Mouse (Mus musculus) limb, embryonic 14.5 days (tissue): ENCODE measurements around the gene Cdca8. TPM values are rescaled to one million over a fixed set of nuclear protein-coding genes. Genes with fewer than 3 reads are reported as not detected.
A peak's percentile ranks its signal among the peaks of the same experiment; 100 is the strongest.

ENCODE experiments used
- ATAC-seq: fragments of 200-750 bp; cut with Nextera tagmentation; 2 replicates; pipeline ENCODE4 v1.8.0; 2017; ENCODE audit warnings: low read depth, moderate number of reproducible peaks, moderate TSS enrichment; ENCODE audit not compliant: low FRiP score
- DNase-seq: peaks from one replicate; pipeline ENCODE4 v3.0.0-alpha.2; 2015; ENCODE audit warnings: low spot score
- H3K27ac ChIP-seq: fragments of 300-500 bp; sonication (generic); replicated peaks from 2 replicates; pipeline ENCODE4 v1.5.1; 2014; ENCODE audit warnings: low read depth, mild to moderate bottlenecking, low read length, moderate library complexity, mixed read lengths
- H3K27me3 ChIP-seq: fragments of 300-500 bp; sonication (generic); 2 replicates; pipeline ENCODE4 v1.6.1; 2014; ENCODE audit warnings: low read length, mixed read lengths; ENCODE audit not compliant: control insufficient read depth, insufficient read depth
- H3K36me3 ChIP-seq: fragments of 300-500 bp; sonication (generic); 2 replicates; pipeline ENCODE4 v1.6.1; 2014; ENCODE audit warnings: mild to moderate bottlenecking, low read length, moderate library complexity, mixed read lengths; ENCODE audit not compliant: control insufficient read depth, insufficient read depth
- H3K4me1 ChIP-seq: fragments of 300-500 bp; sonication (generic); 2 replicates; pipeline ENCODE4 v1.6.1; 2014; ENCODE audit warnings: antibody characterized with exemption, low read length, mixed read lengths; ENCODE audit not compliant: control insufficient read depth, insufficient read depth
- H3K4me2 ChIP-seq: fragments of 300-500 bp; sonication (generic); replicated peaks from 2 replicates; pipeline ENCODE4 v1.6.1; 2014; ENCODE audit warnings: low read depth, mild to moderate bottlenecking, low read length, moderate library complexity; ENCODE audit not compliant: severe bottlenecking
- H3K4me3 ChIP-seq: fragments of 300-500 bp; sonication (generic); replicated peaks from 2 replicates; pipeline ENCODE4 v1.5.1; 2014; ENCODE audit warnings: low read length
- H3K9ac ChIP-seq: fragments of 300-500 bp; sonication (generic); 2 replicates; pipeline ENCODE4 v1.6.1; 2014; ENCODE audit warnings: mild to moderate bottlenecking, low read depth, low read length, moderate library complexity; ENCODE audit not compliant: severe bottlenecking
- H3K9me3 ChIP-seq: fragments of 300-500 bp; sonication (generic); 2 replicates; pipeline ENCODE4 v1.6.1; 2016; ENCODE audit warnings: low read length; ENCODE audit not compliant: control insufficient read depth
- POLR2A ChIP-seq: fragments of 200-500 bp; IDR thresholded peaks from 2 replicates; pipeline ENCODE4 v1.8.0; 2012; ENCODE audit warnings: inconsistent platforms, mild to moderate bottlenecking, moderate library complexity, borderline replicate concordance; ENCODE audit not compliant: insufficient read depth, insufficient read length; ENCODE audit errors: extremely low read depth
- WGBS: fragments of 180-500 bp; shearing (Covaris S2); extraction: QIAGEN DNeasy Blood & Tissue Kit; methylation state at CpG from one replicate; pipeline ENCODE4 v1.1.7; 2014; 5-methylcytosine and 5-hydroxymethylcytosine counted together
- polyA plus RNA-seq, 2 experiments: library from polyadenylated mRNA; depleted of rRNA in 1 of 2; stranded (reverse) in 1 of 2; unstranded in 1 of 2; fragments of >200 nt; fragmentation: Nextera tagmentation in 1 of 2; extraction: Ambion mirVana in 1 of 2; gene quantifications; 2 replicates each; pipeline versions ENCODE4 v1.2.1 to v1.2.3; 2012 to 2014

The Cdca8 gene
- polyA plus RNA-seq, 2 experiments, result 70.0 to 90.1 TPM

DNA sequence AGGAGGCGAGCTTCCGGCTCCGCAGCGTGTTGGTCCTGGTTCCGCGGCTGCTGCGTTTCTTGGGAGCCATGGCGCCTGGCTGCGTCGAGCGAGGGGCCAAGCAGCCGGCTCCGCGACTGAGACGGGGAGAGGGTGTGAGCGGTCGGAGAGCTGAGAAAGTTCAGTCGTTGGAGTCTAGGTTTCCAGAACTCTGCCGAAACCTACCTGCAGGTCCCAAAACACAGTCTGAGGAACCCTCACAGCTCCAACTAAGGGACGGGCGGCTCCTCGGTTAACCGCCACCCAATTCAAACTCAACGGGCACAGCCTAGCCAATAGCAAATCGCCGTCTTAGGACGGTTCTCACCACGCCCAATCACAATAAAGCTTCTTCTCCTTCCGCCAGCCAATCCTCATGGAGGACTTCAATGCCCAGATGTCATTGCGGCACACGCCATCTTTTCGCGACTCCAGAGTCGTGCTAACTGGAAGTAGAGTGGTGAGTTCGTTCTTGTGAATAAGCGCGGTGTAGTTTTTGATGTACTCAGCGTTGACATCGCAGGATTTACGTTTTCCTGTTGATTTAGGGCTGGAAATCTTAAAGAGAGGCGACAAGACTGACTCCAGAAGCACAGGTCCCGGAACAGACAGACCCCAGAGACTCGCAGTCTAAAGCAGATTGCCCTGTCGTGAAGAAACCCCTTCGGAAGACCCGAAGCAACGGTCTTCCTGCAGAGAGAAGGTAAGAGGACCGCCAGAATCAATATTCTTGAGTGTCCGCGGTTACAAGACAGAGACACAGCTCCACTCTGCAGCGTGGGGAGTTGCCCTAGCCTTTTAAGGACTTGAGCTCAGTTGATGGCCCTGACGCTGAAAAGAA is 2.3 kb downstream of the Cdca8 start, which contains the start of gene 9930104L06Rik:
9930104L06Rik (plus strand) TSS at position 436 of the 859 bp plus-strand sequence.
- no peaks in the 10 kb centered on the region for H3K9me3 ChIP-seq
- peak within 1 kb of the TSS; percentile 77 for H3K4me3 ChIP-seq
- H3K9ac ChIP-seq, result peak within 1 kb of the TSS; percentile 66
- peaks cover 19% of the 10 kb centered on the region; the same call in 1 of the 2 replicates for H3K36me3 ChIP-seq
- peak; percentile 32; the same call in 1 of the 2 replicates for TF ChIP-seq POLR2A
- H3K4me2 ChIP-seq, result peak within 1 kb of the TSS; percentile 70
- peaks cover 10% of the 10 kb centered on the region for H3K4me1 ChIP-seq
- under 1% methylated on average over 52 of the region's 52 CpGs for WGBS
- ATAC-seq, result peak; percentile 100
- no peaks in the 10 kb centered on the region for H3K27me3 ChIP-seq
- no peak within 1 kb of the TSS for H3K27ac ChIP-seq
- peak; percentile 99 for DNase-seq

DNA sequence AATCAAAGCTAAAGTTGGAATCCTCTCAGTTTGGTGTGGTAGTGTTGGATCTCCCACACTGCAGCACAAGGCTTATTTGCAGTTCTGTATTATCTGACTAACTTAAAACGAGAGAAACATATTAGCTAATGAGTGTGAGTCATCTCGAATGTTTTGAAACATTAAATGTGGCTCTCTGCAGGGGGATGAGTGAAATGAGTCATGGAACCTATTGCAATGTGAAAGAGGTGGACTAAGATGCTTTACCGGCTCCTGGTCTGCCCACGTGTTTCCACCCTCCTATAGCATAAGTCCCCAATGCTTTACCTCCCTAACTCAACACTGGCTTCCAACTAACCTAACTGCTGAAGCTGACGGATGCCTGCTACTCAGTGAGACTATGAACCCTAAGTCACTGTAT is 11.0 kb downstream of the Cdca8 start:
- WGBS, result 89% methylated on average over 5 of the region's 5 CpGs
- ATAC-seq (no peak), DNase-seq (no peak)
- no peak overlapping the region for H3K4me3 ChIP-seq
- H3K36me3 ChIP-seq, result peaks cover 76% of the 10 kb centered on the region
- H3K27ac ChIP-seq, result no peak overlapping the region
- no peaks in the 10 kb centered on the region for H3K4me1 ChIP-seq
- no peak for TF ChIP-seq POLR2A
- H3K27me3 ChIP-seq, result no peaks in the 10 kb centered on the region
- H3K9me3 ChIP-seq, result no peaks in the 10 kb centered on the region
- no peak overlapping the region for H3K9ac ChIP-seq
- no peak overlapping the region for H3K4me2 ChIP-seq

DNA sequence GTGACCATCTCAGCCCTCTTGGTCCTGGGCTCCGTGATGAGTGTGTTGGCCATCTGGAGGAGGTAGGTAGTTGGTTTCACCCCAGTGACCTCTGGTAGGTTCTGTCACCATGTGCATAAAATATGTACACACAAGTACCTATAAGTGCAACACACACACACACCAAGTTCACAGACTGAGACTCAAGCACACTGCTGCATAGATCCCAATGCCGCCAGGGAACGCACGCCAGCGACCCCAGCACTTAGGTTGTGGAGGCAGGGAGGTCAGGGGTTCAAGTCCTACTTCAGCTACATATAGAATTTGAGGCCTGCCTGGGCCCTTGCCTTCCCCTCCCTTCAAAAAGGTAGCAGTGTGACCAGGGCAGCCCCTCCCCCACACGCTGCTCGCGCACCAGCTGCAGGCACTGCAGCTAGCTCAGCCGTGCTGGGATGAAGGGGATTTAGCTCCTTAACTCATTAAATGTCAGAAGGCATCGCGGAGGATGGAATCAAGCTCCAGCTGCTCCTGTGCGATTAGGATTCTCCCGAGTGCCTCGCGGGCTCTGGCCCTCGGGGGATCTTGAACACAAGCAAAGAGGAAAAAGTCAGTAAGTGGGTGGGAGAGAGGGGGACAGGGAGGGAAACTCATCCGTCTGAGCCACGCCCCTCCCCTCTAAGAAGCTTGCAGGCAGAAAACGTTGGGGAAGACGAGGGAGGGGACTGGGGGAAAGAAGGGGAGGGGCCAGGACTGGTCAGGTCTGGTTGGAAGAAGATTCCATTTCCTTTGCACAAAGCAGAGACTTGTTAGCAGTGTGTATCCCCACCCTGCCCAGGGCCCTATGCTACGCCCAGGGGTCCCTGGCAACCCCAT is 32.9 kb downstream of the Cdca8 start:
- H3K27me3 ChIP-seq, result no peaks in the 10 kb centered on the region
- TF ChIP-seq POLR2A, result no peak
- H3K27ac ChIP-seq, result no peak overlapping the region
- H3K4me2 ChIP-seq, result peak overlapping the region; percentile 39
- H3K9ac ChIP-seq, result peak overlapping the region; percentile 22
- no peaks in the 10 kb centered on the region for H3K36me3 ChIP-seq
- peak; percentile 79 for ATAC-seq
- peaks cover 9% of the 10 kb centered on the region; the same call in 1 of the 2 replicates for H3K4me1 ChIP-seq
- H3K4me3 ChIP-seq, result peak overlapping the region; percentile 18; the same call in 1 of the 2 replicates
- WGBS, result 8% methylated on average over 21 of the region's 21 CpGs
- DNase-seq, result peak; percentile 33
- no peaks in the 10 kb centered on the region for H3K9me3 ChIP-seq

- WGBS, result 66% methylated on average over 4 of the region's 4 CpGs
- Histone ChIP-seq H3K27ac (no peak overlapping the region), H3K9ac (no peak overlapping the region), H3K9me3 (no peaks in the 10 kb centered on the region), H3K4me1 (peaks cover 9% of the 10 kb centered on the region; the same call in 1 of the 2 replicates), H3K4me2 (no peak overlapping the region), H3K4me3 (no peak overlapping the region), H3K27me3 (no peaks in the 10 kb centered on the region), H3K36me3 (no peaks in the 10 kb centered on the region)
- DNase-seq, result no peak
- ATAC-seq, result no peak
- TF ChIP-seq POLR2A, result no peak
Observed at GRCm38 (mm10) chr4:124905417-124905816, 33.7 kb downstream of the Cdca8 start.

DNA sequence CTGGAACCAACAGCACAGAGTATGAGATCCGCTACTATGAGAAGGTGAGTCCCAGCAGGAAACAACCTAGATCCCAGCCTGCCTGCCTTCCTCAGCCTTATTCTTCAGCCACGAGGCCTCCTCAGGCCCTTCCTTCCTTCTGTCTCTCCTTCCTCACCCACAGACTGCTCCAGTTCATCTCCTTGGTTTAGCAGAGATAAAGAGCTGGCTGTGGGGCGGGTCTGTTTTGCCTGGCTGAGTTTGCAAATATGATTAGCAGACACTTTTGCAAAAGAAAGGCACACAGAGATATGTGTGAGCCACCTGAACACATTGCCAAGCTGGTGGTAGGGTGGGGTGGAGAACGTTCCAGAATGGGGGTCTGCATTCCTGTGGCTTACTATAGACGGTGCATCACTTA is 39.2 kb downstream of the Cdca8 start:
- TF ChIP-seq POLR2A, result no peak
- WGBS, result 54% methylated on average over 5 of the region's 5 CpGs
- H3K9ac ChIP-seq, result no peak overlapping the region
- H3K4me2 ChIP-seq, result no peak overlapping the region
- H3K27ac ChIP-seq, result no peak overlapping the region
- peaks cover 22% of the 10 kb centered on the region for H3K27me3 ChIP-seq
- no peaks in the 10 kb centered on the region for H3K4me1 ChIP-seq
- no peaks in the 10 kb centered on the region for H3K36me3 ChIP-seq
- ATAC-seq, result no peak
- no peak for DNase-seq
- H3K9me3 ChIP-seq, result no peaks in the 10 kb centered on the region
- no peak overlapping the region for H3K4me3 ChIP-seq
